Mouse (Mus musculus) layer of hippocampus, postnatal 14 days (tissue): ENCODE measurements around the gene Nktr. TPM values are rescaled to one million over a fixed set of nuclear protein-coding genes. Genes with fewer than 3 reads are reported as not detected.
A peak's percentile ranks its signal among the peaks of the same experiment; 100 is the strongest.

Experiments
- DNase-seq, 2 experiments: peaks; one replicate each; pipeline ENCODE4 v3.0.0; 2021 to 2022; ENCODE audit warnings: low spot score in 2 of 2, mixed read lengths in 1 of 2
- total RNA-seq, 2 experiments: library from RNA; stranded (reverse); gene quantifications; 2 replicates each; pipeline ENCODE4 v1.2.3; 2021

The Nktr gene
- total RNA-seq, 2 experiments from 2014 or later = 105 to 121 TPM

DNA sequence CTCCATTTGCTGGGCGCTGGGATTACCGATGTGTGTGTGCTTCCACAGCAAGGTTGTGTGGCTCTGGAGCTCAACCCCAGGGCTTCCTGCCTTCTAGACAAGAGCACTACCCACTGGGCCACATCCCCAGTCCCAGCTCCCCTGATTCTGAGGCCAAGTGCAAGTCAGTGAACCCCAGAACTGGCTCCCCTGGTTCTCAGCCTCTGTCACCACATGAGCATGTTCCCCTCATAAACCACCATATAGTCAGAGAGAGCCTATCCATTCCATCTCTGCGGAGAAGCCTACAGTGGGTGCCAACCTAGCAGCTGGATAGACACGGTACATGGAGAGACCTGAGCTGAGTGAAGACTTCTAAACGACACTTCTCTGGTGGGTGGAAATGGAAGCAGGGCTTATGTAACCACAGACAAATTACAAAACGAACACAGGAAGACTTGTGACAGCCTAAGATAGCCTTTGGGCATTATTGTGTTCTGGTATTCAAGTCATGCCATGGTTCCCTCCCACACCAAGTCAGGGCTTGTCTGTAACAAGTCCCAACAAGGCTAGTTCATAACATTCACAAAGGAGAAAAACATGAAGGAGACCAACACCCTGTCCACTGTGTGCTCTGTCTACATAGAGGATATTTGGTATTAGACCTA, 12.8 kb upstream of the Nktr start:
- DNase-seq = no peak

DNA sequence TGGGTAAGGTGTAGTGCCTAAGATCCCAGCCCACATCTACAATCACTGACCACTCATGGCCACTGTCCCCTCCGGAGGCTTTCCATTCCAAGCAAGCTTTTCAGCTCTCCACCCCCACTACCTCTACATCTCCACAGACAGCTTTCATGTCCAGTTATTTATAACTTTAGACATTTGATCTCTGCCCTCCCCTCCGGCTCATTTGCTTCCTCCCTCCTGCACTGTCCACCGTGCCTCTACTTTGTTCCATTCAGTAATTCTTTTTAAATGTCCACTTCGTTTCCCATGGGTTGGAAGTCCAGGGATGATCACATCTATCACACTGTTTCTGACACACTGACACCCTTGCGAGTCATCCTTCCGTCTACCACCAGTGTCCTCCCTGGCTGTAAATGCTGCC, 11.2 kb upstream of the Nktr start:
- DNase-seq = no peak

DNA sequence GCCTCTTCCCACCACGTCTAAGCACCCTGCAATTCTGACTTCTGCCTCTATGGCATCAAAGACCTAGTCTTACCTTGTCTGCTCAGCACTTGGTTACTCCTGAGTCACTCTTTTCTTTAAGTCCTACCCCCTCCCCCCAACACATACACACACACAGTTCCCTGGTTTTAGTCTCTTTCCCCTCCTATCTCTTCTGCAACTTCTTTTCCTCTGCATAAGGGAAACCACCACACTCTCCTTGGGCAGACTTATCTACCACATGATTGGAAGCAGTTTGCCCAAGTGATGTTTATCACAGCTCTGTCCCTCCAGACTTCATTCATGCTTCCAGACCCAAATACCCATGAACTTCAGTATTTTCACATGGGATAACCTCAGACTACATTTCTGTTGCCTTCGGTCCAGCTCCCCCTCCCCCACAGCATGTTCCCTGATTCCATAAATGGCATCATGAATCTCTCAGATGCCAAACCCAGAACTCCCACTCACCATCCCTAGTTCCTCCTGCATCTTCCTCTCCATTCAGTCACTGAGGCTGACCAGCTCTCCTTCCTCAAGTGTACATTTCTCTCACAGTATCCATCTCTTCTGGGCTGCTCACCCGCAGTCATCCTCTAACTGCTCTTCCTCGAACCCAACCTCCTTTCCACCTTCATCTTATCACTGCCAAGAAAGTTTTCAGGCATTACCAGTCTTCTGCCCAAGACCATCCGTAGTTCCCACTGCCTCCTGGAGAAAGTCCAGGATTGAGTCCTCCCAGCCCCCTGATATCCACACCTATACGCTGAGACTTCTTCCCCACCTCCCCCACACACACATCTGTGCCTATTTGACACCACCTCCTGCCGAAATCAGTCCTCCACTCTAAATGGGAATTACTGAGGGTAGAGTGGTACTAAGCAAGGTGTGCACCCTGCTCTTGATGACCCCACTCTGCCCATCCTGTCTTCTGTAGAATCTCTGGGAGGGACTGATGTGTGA, 10.2 kb upstream of the Nktr start:
- DNase-seq = no peak

DNA sequence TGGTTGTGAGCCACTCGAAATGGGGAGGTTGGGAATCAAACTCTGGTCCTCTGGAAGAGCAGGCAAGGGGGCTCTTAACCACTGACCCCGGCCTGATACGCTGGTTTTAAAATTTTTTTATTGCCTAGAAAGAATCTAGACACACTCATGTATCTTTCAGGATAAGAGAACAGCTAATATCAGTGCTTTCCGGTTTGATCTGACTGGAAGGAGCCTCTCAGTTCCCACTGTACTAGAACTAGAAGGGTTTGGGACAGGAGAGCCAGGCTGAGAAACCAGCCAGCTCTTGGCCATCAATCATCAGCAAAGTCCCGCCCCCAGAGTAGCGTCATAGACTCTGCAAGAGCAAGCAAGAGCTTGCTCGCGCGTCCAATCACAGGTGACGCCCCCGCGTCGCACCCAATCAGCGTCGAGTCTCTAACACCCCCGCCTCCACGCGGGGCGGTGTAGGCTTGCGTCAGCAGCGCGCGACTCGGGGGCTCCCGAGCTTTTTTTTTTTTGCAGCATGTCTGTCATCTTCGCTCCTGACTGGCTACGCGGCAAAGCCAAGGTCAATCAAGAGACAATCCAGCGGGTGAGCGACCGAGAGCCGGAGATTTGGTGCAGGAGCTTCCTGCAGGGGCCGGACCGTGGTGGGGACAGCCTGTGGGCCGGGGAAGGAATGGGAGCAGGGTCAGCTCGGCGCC, 8.9 kb upstream of the Nktr start, which contains the start of gene Ss18l2:
Ss18l2 (plus strand) TSS at position 432 of the 686 bp plus-strand sequence.
- DNase-seq = peak; percentile 94 to 98

DNA sequence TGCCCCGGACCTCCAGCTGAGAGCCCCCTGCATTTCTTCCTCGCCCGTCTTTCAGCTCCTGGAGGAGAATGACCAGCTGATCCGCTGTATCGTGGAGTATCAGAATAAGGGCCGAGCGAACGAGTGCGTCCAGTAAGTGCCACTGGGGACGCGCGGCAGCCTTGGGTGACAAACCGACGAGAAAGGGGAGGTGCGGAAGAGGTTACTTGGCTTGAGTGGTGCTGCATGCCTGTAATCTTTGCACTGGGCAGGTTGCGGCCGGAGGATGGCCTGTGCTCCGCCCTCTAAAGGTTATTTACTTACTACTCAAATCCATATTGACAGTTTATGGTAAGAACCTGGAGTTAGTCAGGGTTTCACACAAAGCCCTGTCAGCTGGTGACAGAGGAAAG, 8.4 kb upstream of the Nktr start:
- no peak for DNase-seq

DNA sequence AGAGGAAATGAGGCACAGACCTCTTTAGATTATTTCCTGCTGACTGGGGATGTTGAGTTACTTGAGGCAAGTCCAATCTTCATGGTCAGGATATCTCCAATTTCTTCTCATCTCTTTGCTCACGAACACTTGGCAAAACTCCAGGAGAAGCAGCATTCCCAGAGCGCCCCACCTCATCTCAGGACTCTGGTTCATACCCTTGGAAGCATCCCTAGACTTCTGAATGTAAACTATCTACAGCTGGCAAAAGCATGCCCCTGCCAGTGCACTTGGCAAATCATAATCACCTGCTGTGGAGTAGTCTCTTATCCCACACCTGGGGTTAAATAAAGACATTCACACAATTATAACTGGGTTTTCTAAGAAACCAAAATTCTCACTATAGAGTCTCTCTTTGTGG, 1.9 kb upstream of the Nktr start:
- DNase-seq = no peak

GRCm38 (mm10) chr9:121718070-121718705, 781 bp upstream of the Nktr start:
- no peak for DNase-seq

- DNase-seq = no peak
These were observed 670 bp downstream of the Nktr start for GRCm38 (mm10) chr9:121719347-121720331.

DNA sequence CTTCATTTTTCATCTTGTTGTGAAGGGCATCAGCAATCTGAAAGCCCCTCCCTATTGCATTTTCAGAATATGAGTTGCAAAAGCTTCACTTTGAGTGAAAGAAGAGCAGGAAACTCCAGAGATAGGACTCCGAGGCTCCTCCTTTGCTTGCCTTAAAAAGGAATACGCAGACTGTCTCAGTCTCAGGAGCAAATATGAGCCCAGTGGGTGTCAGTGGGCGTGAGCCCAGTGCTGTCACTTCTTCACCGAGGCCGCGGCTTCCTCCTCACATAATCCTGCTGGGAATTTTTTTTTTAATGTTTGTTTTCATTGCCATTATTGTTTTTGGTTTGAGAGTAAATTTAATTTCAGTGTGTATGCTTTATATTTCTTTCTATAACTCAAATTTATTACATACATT, 21.5 kb downstream of the Nktr start:
- no peak for DNase-seq

- DNase-seq = no peak
These were observed 22.2 kb downstream of the Nktr start for GRCm38 (mm10) chr9:121741168-121741567.

DNA sequence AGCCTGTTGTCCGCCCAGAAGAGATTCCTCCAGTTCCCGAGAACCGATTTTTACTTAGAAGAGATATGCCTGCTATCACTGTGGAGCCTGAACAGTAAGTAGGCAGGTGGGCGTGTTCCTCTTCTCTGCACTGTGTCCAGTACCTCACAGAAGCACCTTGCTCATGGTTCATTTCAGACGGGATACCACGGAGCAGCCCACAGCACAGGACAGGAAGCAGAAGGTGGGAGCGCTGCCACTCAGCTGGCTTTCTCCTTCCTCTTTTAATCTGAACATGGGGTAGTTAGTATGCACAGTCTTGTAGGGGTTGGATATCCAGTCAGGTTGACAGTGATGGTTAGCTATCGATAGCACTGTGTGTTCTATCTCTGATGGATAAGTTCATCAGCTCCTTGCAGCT, 25.1 kb downstream of the Nktr start:
- no peak for DNase-seq

DNA sequence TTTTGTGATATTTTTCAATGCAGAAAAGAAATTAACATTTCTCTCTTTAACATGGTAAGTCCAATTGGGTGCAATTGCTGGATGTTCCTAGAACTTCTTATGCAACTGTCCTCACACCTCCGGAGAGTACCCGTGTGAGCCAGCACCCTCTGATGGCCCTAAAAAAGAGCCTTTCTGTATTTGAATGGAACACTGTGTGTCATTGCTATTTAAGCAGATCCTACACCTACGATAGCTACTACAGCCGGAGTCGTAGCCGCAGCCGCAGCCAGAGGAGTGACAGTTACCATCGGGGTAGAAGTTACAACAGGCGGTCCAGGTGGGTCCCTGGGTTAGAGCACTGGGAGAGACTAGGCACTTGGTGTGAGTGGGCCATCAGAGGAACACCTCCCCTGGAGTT, 33.8 kb downstream of the Nktr start:
- DNase-seq = no peak

DNA sequence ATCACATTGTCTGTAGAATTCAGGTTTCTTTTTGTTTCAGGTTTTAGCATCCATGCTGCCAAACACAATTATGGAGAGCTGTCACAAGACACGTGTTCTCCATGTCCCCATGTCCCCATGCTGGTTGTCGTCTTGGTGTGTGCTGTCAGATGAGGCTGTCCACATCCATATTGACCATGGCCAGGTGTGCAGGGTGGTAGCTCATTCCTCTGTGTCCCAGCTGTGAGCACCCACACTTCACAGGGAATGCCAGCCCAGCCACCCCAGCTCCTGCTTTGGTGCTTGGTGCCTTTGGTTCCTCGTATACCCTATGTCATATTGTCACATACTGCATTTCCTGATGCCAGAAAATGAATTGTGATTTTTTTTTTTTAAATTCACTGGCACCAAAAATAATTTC, 35.7 kb downstream of the Nktr start:
- no peak for DNase-seq

GRCm38 (mm10) chr9:121756785-121757184, 37.8 kb downstream of the Nktr start:
- DNase-seq = no peak

GRCm38 (mm10) chr9:121757432-121757831, 38.5 kb downstream of the Nktr start:
- DNase-seq = no peak

DNA sequence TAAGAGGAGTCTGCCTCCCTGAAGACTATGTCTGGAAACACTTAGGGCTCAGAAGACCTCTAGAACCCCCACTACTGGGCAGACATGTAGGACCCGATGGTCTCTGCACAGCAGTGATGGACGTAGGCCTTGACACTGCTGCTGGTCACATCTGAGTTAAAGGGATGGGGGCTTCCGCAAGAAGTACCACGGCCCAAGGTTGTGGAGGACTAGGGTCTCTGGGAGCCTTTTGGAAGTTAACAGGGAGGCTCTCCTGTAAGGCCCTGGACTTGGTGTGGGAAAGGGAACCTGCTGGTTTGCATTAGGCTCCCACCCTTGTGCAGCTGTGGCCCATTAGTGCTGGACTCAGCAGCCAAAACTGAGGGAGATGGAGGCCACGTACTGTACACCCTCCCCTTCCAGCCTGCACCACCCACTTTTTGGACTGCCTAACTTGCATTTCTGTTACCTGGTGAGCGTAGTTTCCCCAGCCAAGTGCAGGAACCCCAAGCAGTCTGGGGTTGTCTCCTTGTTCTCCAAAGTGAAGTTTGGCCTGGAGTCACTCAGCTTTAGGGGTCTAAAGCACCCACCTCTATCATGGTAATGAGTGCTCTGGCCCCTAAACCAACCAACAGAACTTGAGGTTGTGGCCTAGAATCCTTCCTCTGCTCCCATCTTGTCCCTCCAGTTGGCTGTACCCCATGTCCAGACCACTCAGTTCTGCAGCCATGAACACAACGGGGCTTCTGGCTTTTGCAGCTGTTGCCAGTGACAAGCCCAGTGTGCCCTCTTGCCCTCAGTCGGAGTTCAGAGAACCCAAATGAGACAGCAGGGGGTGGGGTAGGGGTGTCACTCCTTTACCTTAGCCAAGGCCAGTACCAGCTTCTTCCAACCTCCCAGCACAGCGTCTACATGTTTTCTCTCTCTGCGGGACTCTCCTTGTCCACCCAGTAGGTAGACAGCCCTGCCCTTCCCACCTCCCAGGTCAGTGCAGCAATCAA, 39.2 kb downstream of the Nktr start:
- DNase-seq = no peak

- DNase-seq = peak; percentile 76 to 80
These were observed 40.4 kb downstream of the Nktr start, which contains the start of gene Zfp651 for GRCm38 (mm10) chr9:121759091-121760081. Zfp651 (plus strand) TSS chr9:121759330.
